Comparison of ENCODE assay signal across 23 mouse cellular contexts in the genomic region with DNA sequence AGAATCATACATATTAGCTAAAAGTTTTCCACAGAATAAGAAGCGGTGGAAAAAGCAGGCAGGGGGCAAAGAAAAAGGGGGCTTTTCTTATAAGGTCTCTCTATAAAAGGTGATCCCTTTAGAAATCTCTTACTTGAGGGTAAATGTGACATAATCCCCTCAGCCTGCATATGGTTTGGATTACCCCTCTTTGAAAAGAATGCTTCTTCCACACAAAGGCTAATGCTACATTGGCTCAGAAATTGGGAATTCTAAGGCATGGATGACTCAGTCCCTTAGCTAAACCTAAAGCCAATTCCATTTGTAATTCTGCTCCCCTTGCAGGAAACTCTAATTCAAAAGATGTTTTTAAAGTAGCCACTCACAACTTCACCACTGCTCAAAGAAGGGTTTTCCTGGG. TPM values are rescaled to one million over a fixed set of nuclear protein-coding genes. Genes with fewer than 3 reads are reported as not detected.
DNase-seq lines count a peak whose midpoint lies in the region; ATAC-seq and TF ChIP-seq lines count a peak whose summit lies in the region.
"Had no signal": no experiment of that assay in that cellular context is flagged by ENCODE, and none has a peak within 500 bp of the region (broad histone marks: within the 10 kb centered on the region; RNA-seq: fewer than 3 reads in every experiment).

No protein-coding gene starts in this region.

- DNase-seq in 3T3-L1 (ENCODE audit: low read depth, low spot score): peak; percentile 82
- peak; percentile 25 for DNase-seq in embryo, embryonic 11 days
- peak; percentile 46 for DNase-seq in embryonic facial prominence, embryonic 14.5 days (ENCODE audit: low spot score)
- DNase-seq in limb, embryonic 10.5 days (ENCODE audit: low spot score): no peak
- DNase-seq in gastrocnemius, postnatal 25 days: no peak
- DNase-seq in right cerebral cortex, postnatal 10 days (ENCODE audit: low spot score in 2 of 2): no peak
- no peak for DNase-seq in kidney, adult 2 months
- no peak for DNase-seq in stomach, postnatal 0 days (ENCODE audit: low spot score)
- DNase-seq: adrenal gland, adult 2 months; adrenal gland, postnatal 25 days; cerebellum, adult 18-20 months; cerebellum, adult 9-11 months; cerebellum, postnatal 36 days; forebrain, postnatal 0 days; gastrocnemius, adult 2 months; gastrocnemius, postnatal 36 days; heart, adult 11 months; heart, postnatal 4 days had no signal

- no peaks in the 10 kb centered on the region for H3K27me3 ChIP-seq in embryonic facial prominence, embryonic 14.5 days (replicated peaks; ENCODE audit: control insufficient read depth, insufficient read depth, low read length)
- H3K27me3 ChIP-seq in limb, embryonic 10.5 days (ENCODE audit: low read depth, poor library complexity, severe bottlenecking): no peaks in the 10 kb centered on the region
- H3K27me3 ChIP-seq in kidney, adult 2 months (replicated peaks; ENCODE audit: control insufficient read depth, insufficient read depth, low read length): no peaks in the 10 kb centered on the region
- H3K27me3 ChIP-seq in stomach, postnatal 0 days (ENCODE audit: control insufficient read depth, insufficient read depth, low read length): no peaks in the 10 kb centered on the region
- H3K27me3 ChIP-seq: CH12.LX; forebrain, embryonic 13.5 days; heart, embryonic 13.5 days; hindbrain, embryonic 12.5 days had no signal

- no peak for TF ChIP-seq EP300 in stomach, postnatal 0 days (optimal IDR thresholded peaks at IDR 0.05)

- H3K4me1 ChIP-seq in embryonic facial prominence, embryonic 14.5 days (ENCODE audit: control insufficient read depth, insufficient read depth, low read length): no peaks in the 10 kb centered on the region
- no peaks in the 10 kb centered on the region for H3K4me1 ChIP-seq in limb, embryonic 10.5 days
- no peaks in the 10 kb centered on the region for H3K4me1 ChIP-seq in kidney, adult 2 months (ENCODE audit: control insufficient read depth, insufficient read depth, low read length)
- H3K4me1 ChIP-seq in stomach, postnatal 0 days (replicated peaks; ENCODE audit: control insufficient read depth, insufficient read depth): no peaks in the 10 kb centered on the region
- H3K4me1 ChIP-seq: forebrain, embryonic 13.5 days; heart, embryonic 13.5 days; hindbrain, embryonic 12.5 days had no signal

- TF ChIP-seq POLR2A in kidney, adult 2 months (IDR thresholded peaks at IDR 0.05; ENCODE audit: low read depth, low read length): no peak

- no peak; the same call in 1 of the 2 replicates for ATAC-seq in embryonic facial prominence, embryonic 14.5 days (ENCODE audit: low read depth)
- ATAC-seq in stomach, postnatal 0 days (ENCODE audit: low FRiP score, low TSS enrichment): no peak
- ATAC-seq: forebrain, embryonic 13.5 days; forebrain, postnatal 0 days; hindbrain, embryonic 16.5 days had no signal

- no peak overlapping the region for H3K9ac ChIP-seq in embryonic facial prominence, embryonic 14.5 days (ENCODE audit: low read depth, low read length)
- no peak overlapping the region for H3K9ac ChIP-seq in stomach, postnatal 0 days (ENCODE audit: low read length)
- H3K9ac ChIP-seq: forebrain, embryonic 13.5 days; forebrain, postnatal 0 days; heart, embryonic 13.5 days; hindbrain, embryonic 12.5 days had no signal

- no peak for TF ChIP-seq CTCF in kidney, adult 2 months (conservative IDR thresholded peaks at IDR 0.05; ENCODE audit: insufficient read depth, insufficient read length, low read depth, low read length)
- TF ChIP-seq CTCF in stomach, postnatal 0 days (IDR thresholded peaks at IDR 0.05; ENCODE audit: low read depth): no peak

- no peaks in the 10 kb centered on the region for H3K36me3 ChIP-seq in embryonic facial prominence, embryonic 14.5 days (ENCODE audit: control insufficient read depth, insufficient read depth, low read length)
- H3K36me3 ChIP-seq in limb, embryonic 10.5 days: no peaks in the 10 kb centered on the region
- no peaks in the 10 kb centered on the region for H3K36me3 ChIP-seq in kidney, adult 2 months (ENCODE audit: control insufficient read depth, insufficient read depth, low read length)
- no peaks in the 10 kb centered on the region for H3K36me3 ChIP-seq in stomach, postnatal 0 days (ENCODE audit: control insufficient read depth, insufficient read depth, low read length)
- H3K36me3 ChIP-seq: heart, embryonic 13.5 days; hindbrain, embryonic 12.5 days had no signal

- 55% methylated on average over 1 of the region's 1 CpGs for WGBS in embryonic facial prominence, embryonic 14.5 days
- WGBS in limb, embryonic 10.5 days: 68% methylated on average over 1 of the region's 1 CpGs
- WGBS in kidney, adult 2 months: 85% methylated on average over 1 of the region's 1 CpGs
- 65% methylated on average over 1 of the region's 1 CpGs for WGBS in stomach, postnatal 0 days

- no peak overlapping the region for H3K27ac ChIP-seq in embryonic facial prominence, embryonic 14.5 days (replicated peaks; ENCODE audit: low read depth, low read length)
- 0 out of 2 replicates have a peak overlapping the region, but pooled peaks have one; percentile 25 for H3K27ac ChIP-seq in limb, embryonic 10.5 days
- no peak overlapping the region for H3K27ac ChIP-seq in kidney, adult 2 months (ENCODE audit: insufficient read depth, low read depth, low read length)
- H3K27ac ChIP-seq in stomach, postnatal 0 days (replicated peaks): no peak overlapping the region
- H3K27ac ChIP-seq: forebrain, embryonic 13.5 days; gastrocnemius, adult 2 months; heart, embryonic 13.5 days; hindbrain, embryonic 12.5 days had no signal

- H3K9me3 ChIP-seq in embryonic facial prominence, embryonic 14.5 days (ENCODE audit: control insufficient read depth, low read length): no peaks in the 10 kb centered on the region
- H3K9me3 ChIP-seq in limb, embryonic 10.5 days (replicated peaks): no peaks in the 10 kb centered on the region
- H3K9me3 ChIP-seq in stomach, postnatal 0 days (ENCODE audit: control insufficient read depth, low read length): no peaks in the 10 kb centered on the region
- H3K9me3 ChIP-seq: forebrain, embryonic 13.5 days; heart, embryonic 13.5 days; hindbrain, embryonic 12.5 days had no signal

- H3K4me3 ChIP-seq in embryonic facial prominence, embryonic 14.5 days (ENCODE audit: low read depth, low read length): no peak overlapping the region
- H3K4me3 ChIP-seq in limb, embryonic 10.5 days: no peak overlapping the region
- H3K4me3 ChIP-seq in kidney, adult 2 months (ENCODE audit: insufficient read depth, low read depth, low read length): no peak overlapping the region
- no peak overlapping the region for H3K4me3 ChIP-seq in stomach, postnatal 0 days (ENCODE audit: low read depth, low read length)
- H3K4me3 ChIP-seq: forebrain, embryonic 13.5 days; gastrocnemius, adult 2 months; heart, embryonic 13.5 days; hindbrain, embryonic 12.5 days had no signal

- no peak overlapping the region for H3K4me2 ChIP-seq in embryonic facial prominence, embryonic 14.5 days (ENCODE audit: low read depth, low read length)
- H3K4me2 ChIP-seq in stomach, postnatal 0 days (replicated peaks; ENCODE audit: low read depth): no peak overlapping the region
- H3K4me2 ChIP-seq: forebrain, embryonic 13.5 days; heart, embryonic 13.5 days; hindbrain, embryonic 12.5 days had no signal

RNA-seq across cellular contexts. Expression of a gene that starts 37.5 kb away (rescaled TPM):
- polyA plus RNA-seq in embryonic facial prominence, embryonic 14.5 days (2014; fragmentation: Nextera tagmentation; extraction: Ambion mirVana): 84.8 and 85.3 TPM in 2 replicates
- polyA plus RNA-seq in limb, embryonic 10.5 days (2016; fragmentation: Nextera tagmentation; extraction: Ambion mirVana): 1.5 and 4.0 TPM in 2 replicates
- total RNA-seq in gastrocnemius, postnatal 25 days (2021): 1 to 10 TPM; 5.7 to 8.1 TPM
- 5.5 and 6.6 TPM in 2 replicates for polyA plus RNA-seq in kidney, adult 2 months (2012; rRNA removed)
- polyA plus RNA-seq in stomach, postnatal 0 days (2015; fragmentation: Nextera tagmentation; extraction: Ambion mirVana): 22.3 and 24.9 TPM in 2 replicates
- total RNA-seq: CH12.LX had no signal

Comparison
In these comparisons a context has a peak if more than half of its experiments do, and no peak if none do; other contexts are left out.
1. DNase-seq: peak in 3T3-L1 (single experiment), embryo, embryonic 11 days (single experiment) and embryonic facial prominence, embryonic 14.5 days (single experiment); none in limb, embryonic 10.5 days (single experiment), gastrocnemius, postnatal 25 days (single experiment), right cerebral cortex, postnatal 10 days (0 of 2), kidney, adult 2 months (single experiment) and stomach, postnatal 0 days (single experiment).